Mouse (Mus musculus): Measurements from ENCODE around the gene Polg2.

GRCm38 (mm10) chr11:106739116-106739515 is 40.2 kb downstream of the Polg2 start:
- TF ChIP-seq CTCF (conservative IDR thresholded peaks at IDR 0.05; ENCODE audit: insufficient read depth, insufficient read length, low read depth, low read length) = no peak
- no peak for TF ChIP-seq POLR2A (IDR thresholded peaks at IDR 0.05; ENCODE audit: low read depth, low read length)

All from kidney, adult 2 months (tissue).